Mouse (Mus musculus) c-Kit-positive CD71-negative TER-119-negative erythroid progenitor cells, embryonic 14.5 days (primary cell): ENCODE data around the gene Tmub1.

Experiments
- DNase-seq: peaks from one replicate; pipeline ENCODE4 v3.0.0-alpha.2; 2013; ENCODE audit warnings: low read depth

Gene Tmub1

GRCm38 (mm10) chr5:24447624-24448298, at the start of gene Tmub1:
Gene Tmub1, minus strand, starts transcription at chr5:24447854.
- DNase-seq: peak; percentile 61

DNA sequence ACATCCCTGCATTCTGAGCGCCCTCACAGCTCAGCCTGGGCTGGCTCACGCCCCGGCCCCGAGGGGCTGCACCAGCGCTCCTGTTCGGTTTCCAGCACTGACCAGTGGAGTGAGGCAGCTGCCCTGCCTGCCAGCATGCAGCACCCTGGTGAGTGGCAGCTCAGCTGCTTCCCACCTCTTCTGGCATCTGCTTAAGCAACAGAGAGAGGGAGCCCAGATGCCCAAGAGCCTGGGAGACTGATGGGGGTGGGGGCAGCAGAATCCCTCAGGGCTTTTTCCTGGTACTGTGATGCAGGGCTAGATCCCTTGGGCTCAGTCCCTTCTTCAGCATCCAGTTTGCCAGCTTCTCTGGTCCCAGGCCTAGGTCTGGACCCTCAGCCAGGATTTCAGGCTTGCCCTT, 49.1 kb upstream of the Tmub1 start:
- no peak for DNase-seq

- no peak for DNase-seq
Measured at GRCm38 (mm10) chr5:24495019-24495418, 47.4 kb upstream of the Tmub1 start.

DNA sequence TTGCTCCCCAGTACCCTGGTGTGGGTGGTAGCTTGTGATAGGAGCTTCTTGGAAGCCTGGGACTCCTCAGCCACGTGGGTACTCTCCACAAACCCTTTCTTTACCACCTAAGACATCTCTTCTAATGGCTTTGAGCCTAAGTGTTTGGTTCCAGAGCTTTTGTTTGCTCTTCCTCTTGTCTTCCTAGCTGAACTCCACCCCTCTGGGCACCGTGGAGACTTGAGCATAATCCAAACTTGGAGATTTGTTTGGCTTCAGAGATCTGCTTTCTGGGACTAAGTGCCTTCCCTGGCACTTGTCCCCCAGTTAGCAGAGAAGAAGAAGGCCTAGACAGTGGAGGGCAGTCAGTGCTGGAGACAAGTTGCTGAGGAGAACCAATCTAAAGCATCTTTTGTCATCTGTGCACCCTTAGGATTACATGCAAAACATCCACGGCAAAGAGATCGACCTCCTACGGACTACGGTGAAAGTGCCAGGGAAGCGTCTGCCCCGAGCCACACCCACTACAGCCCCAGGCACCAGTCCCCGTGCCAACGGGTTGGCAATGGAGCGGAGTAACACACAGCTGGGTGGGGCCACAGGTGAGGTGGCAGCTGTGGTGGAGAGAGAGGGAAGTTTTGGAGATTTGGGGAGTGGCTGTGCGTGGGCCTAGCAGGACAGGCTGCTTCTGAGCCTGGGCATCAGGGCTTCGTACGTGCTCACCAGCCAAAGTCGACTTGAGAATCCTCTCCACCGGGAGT, 45.1 kb upstream of the Tmub1 start:
- DNase-seq: no peak

DNA sequence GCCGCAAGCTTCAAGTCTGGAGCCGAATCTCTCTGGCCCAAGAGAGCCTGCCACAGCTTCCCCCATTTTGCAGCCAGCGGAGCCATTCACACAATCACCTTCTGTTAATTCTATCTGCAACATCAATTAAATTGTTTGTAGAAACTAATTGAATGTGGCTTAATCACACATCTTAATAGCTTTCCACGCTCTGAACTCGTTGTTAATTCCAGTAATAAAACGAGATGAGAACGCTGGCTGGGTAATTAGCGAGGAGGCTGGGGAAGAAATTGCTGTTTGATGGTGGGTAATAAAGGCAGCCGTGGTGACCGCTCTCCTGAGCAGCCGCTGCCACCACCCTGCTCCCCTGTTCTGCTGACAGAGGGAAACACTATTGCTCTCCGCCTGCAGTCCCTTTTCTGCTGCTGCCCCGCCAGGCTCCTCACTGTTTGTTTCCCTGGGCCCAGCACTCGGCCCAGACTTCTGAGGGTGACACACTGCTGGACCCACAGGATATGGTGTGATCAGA, 42.8 kb upstream of the Tmub1 start:
- no peak for DNase-seq

- no peak for DNase-seq
Measured at GRCm38 (mm10) chr5:24486738-24487137, 39.1 kb upstream of the Tmub1 start.

- DNase-seq: peak; percentile 74
Measured at GRCm38 (mm10) chr5:24486097-24486496, 38.4 kb upstream of the Tmub1 start.

GRCm38 (mm10) chr5:24484963-24485362, 37.3 kb upstream of the Tmub1 start:
- no peak for DNase-seq

- DNase-seq: peak; percentile 50
Measured at GRCm38 (mm10) chr5:24483326-24483725, 35.7 kb upstream of the Tmub1 start.

- no peak for DNase-seq
Measured at GRCm38 (mm10) chr5:24482247-24483079, 34.8 kb upstream of the Tmub1 start.

DNA sequence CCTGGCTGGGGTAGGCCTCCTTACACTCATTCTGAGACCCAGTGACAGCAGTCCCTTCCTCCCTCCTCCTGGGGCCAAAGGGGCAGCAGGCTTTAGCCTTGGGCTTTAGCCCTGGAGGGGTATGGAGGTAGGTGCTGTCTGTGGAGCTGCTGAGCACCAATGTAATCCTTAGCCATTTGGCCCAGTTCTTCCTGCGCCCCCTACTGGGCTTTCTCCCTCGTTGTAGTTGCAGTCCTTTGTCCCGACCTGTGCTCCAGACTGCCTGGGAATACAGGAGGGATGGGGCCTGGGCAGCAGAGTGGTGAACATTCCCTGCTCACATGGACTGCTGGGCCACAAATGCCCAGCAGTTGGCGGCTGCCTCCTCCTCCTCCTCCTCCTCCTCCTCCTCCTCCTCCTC, 34.0 kb upstream of the Tmub1 start:
- no peak for DNase-seq

GRCm38 (mm10) chr5:24477909-24478308, 30.3 kb upstream of the Tmub1 start:
- DNase-seq: no peak

- DNase-seq: no peak
Measured at GRCm38 (mm10) chr5:24475476-24476241, 28.0 kb upstream of the Tmub1 start.

DNA sequence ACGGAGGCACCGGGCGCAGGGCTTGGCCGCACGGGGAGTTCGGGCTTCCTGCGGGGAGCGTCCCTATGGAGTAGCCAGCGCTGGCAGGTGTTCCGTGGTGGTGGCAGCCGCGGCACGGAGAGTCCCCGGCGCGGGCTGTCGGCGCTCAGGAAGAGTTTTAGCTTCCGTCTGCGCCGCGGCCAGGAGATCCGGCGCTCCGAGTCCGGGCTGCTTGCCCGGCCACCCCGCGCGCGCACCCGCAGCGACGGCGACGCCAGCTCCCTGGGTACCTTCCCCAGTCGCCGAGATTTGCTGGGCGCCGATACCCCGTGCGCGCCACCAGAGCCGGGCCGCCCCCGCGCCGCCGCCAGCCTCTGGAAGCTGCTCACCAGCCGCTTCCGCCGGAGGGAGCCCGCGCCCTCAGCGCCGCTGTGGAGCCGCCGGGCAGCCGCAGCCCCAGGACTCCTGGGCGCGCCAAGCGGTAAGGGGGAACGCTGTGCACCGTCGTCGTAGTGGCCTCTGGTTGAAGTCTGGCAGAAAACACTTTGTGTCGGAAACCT, 27.1 kb upstream of the Tmub1 start:
- DNase-seq: no peak

DNA sequence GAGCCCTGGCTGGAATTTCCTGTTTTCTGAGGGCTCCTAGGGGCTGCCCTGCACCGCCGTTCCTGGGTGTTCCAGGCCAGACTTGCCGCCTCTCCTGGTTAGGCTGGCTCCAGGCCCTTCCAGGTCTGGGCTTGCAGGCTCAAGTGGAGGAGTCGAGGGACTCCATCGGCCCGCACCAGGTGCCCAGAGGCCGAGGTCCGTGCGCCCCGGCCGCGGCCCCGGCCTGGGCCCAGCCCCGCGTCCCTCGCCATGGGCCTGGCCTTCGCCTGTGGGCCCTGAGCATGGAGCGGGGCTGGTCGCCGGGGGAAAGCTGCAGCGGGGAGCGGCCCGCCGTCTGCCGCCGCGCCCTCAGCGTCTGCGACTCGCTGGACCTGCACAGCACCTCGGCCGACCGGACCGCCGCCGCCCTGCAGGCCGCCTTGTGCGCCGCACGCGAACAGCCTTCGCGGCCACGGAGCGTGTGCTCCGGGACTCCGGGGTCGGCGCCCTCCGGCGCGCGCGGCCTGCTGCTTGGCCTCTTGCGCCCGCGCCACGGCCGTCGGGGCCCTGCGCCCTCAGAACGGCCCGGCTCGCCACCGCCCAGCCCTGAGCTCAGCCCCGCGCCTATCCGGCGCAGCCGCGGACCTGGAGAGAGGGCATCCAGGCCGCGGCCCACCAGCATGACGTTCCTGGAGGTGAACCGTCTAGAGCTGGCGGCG, 26.5 kb upstream of the Tmub1 start:
- no peak for DNase-seq

DNA sequence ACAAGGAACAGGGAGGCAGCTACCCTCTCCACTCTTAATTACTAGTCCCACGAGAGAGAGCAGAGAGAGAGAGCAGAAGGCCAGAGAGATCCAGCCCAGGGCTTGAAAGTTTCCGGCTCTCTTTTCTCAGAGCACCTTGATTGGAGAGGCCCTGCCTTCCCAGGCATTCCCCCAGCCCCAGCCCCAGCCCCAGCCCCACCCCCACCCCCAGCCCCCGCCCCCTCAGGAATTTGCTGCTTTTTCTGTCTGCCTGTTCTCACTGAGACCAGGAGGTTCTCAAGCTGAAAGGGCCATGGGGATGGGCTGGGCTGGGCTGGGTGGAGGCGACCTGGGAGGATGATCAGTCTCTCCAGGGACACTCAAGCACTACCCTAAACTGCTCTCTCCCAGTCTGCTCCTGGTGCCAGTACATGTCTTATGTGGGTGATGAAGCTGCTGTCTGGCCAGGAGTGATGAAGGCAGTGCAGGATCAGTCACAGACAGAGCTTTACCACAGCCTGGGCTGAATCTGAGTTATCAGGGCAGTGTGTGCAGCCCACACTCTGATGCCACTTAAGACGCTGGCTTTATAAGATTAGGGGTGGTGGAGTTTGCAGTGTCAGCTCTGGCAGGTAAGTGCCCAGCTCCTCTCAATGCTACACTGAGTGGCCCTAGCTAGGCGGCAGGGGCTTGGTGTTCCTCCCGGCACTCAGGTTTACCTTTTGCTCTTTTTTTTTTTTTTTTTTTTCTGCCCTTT, 25.4 kb upstream of the Tmub1 start:
- no peak for DNase-seq

DNA sequence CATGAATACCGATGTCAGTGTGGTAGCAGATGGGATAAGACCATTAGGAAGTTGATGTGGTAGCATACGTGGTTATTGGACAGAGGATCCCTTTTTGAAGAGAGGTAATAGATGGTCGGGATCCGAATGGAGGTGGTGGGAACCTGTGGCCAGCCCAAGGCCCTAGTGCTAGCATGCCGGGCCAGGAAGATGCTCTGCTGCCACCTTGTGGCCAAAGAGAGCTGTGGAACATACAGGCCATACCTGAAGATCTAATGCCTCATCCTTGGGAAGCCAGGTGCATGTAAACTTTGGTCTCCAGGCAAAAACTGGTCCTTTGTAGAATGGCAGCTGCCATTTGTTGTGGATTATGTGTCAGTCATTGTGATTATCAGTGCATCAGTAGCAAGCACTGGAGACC, 22.9 kb upstream of the Tmub1 start:
- DNase-seq: peak; percentile 70

GRCm38 (mm10) chr5:24466762-24467161, 19.1 kb upstream of the Tmub1 start:
- DNase-seq: no peak

GRCm38 (mm10) chr5:24455613-24456012, 8.0 kb upstream of the Tmub1 start:
- DNase-seq: no peak

- DNase-seq: no peak
Measured at GRCm38 (mm10) chr5:24455076-24455475, 7.4 kb upstream of the Tmub1 start.
